Mouse (Mus musculus): ENCODE data around the gene Fam213a. TPM values are rescaled to one million over a fixed set of nuclear protein-coding genes. Genes with fewer than 3 reads are reported as not detected.
A peak's percentile ranks its signal among the peaks of the same experiment; 100 is the strongest.

Gene Fam213a
- polyA plus RNA-seq, 1 experiment from 2014 or later, result 72.4 TPM

- no peak overlapping the region for H3K9ac ChIP-seq (ENCODE audit: low read depth, low read length)
- peak; percentile 36 for ATAC-seq
- H3K36me3 ChIP-seq (ENCODE audit: control insufficient read depth, insufficient read depth, low read length), result no peaks in the 10 kb centered on the region
- no peak overlapping the region for H3K27ac ChIP-seq (ENCODE audit: low read length)
- WGBS, result 72% methylated on average over 4 of the region's 4 CpGs
- H3K27me3 ChIP-seq (replicated peaks; ENCODE audit: control insufficient read depth, insufficient read depth, low read length), result no peaks in the 10 kb centered on the region
- no peak overlapping the region for H3K4me3 ChIP-seq (ENCODE audit: low read length)
- H3K9me3 ChIP-seq (ENCODE audit: control insufficient read depth, low read length), result no peaks in the 10 kb centered on the region
- H3K4me1 ChIP-seq (ENCODE audit: control insufficient read depth, insufficient read depth, low read length), result no peaks in the 10 kb centered on the region; the same call in 1 of the 2 replicates
- H3K4me2 ChIP-seq (ENCODE audit: low read depth, low read length), result no peak overlapping the region
Measured at GRCm38 (mm10) chr14:41029303-41029702, 15.7 kb upstream of the Fam213a start.

- no peaks in the 10 kb centered on the region for H3K9me3 ChIP-seq (ENCODE audit: control insufficient read depth, low read length)
- H3K27ac ChIP-seq (ENCODE audit: low read length), result peak overlapping the region; percentile 38
- no peak overlapping the region for H3K4me3 ChIP-seq (ENCODE audit: low read length)
- no peaks in the 10 kb centered on the region for H3K36me3 ChIP-seq (ENCODE audit: control insufficient read depth, insufficient read depth, low read length)
- H3K9ac ChIP-seq (ENCODE audit: low read depth, low read length), result no peak overlapping the region
- H3K4me1 ChIP-seq (ENCODE audit: control insufficient read depth, insufficient read depth, low read length), result no peaks in the 10 kb centered on the region; the same call in 1 of the 2 replicates
- peak; percentile 89 for ATAC-seq
- no peak overlapping the region for H3K4me2 ChIP-seq (ENCODE audit: low read depth, low read length)
- 51% methylated on average over 7 of the region's 7 CpGs for WGBS
- no peaks in the 10 kb centered on the region for H3K27me3 ChIP-seq (replicated peaks; ENCODE audit: control insufficient read depth, insufficient read depth, low read length)
Measured at GRCm38 (mm10) chr14:41025594-41026284, 12.2 kb upstream of the Fam213a start.

GRCm38 (mm10) chr14:41025087-41025486 lies 11.5 kb upstream of the Fam213a start:
- Histone ChIP-seq H3K4me3 (ENCODE audit: low read length) (no peak overlapping the region), H3K27ac (ENCODE audit: low read length) (no peak overlapping the region), H3K9me3 (ENCODE audit: control insufficient read depth, low read length) (no peaks in the 10 kb centered on the region), H3K36me3 (ENCODE audit: control insufficient read depth, insufficient read depth, low read length) (no peaks in the 10 kb centered on the region), H3K4me1 (ENCODE audit: control insufficient read depth, insufficient read depth, low read length) (no peaks in the 10 kb centered on the region; the same call in 1 of the 2 replicates), H3K4me2 (ENCODE audit: low read depth, low read length) (no peak overlapping the region), H3K27me3 (replicated peaks; ENCODE audit: control insufficient read depth, insufficient read depth, low read length) (no peaks in the 10 kb centered on the region), H3K9ac (ENCODE audit: low read depth, low read length) (no peak overlapping the region)
- no peak for ATAC-seq
- 74% methylated on average over 2 of the region's 2 CpGs for WGBS

GRCm38 (mm10) chr14:41021246-41021645 lies 7.7 kb upstream of the Fam213a start:
- Histone ChIP-seq H3K4me1 (ENCODE audit: control insufficient read depth, insufficient read depth, low read length) (no peaks in the 10 kb centered on the region; the same call in 1 of the 2 replicates), H3K4me3 (ENCODE audit: low read length) (no peak overlapping the region), H3K27ac (ENCODE audit: low read length) (no peak overlapping the region), H3K27me3 (replicated peaks; ENCODE audit: control insufficient read depth, insufficient read depth, low read length) (no peaks in the 10 kb centered on the region), H3K36me3 (ENCODE audit: control insufficient read depth, insufficient read depth, low read length) (no peaks in the 10 kb centered on the region), H3K9ac (ENCODE audit: low read depth, low read length) (no peak overlapping the region), H3K4me2 (ENCODE audit: low read depth, low read length) (no peak overlapping the region), H3K9me3 (ENCODE audit: control insufficient read depth, low read length) (no peaks in the 10 kb centered on the region)
- ATAC-seq, result no peak
- 88% methylated on average over 3 of the region's 3 CpGs for WGBS

- Histone ChIP-seq H3K4me2 (ENCODE audit: low read depth, low read length) (no peak overlapping the region), H3K36me3 (ENCODE audit: control insufficient read depth, insufficient read depth, low read length) (no peaks in the 10 kb centered on the region), H3K9ac (ENCODE audit: low read depth, low read length) (no peak overlapping the region), H3K4me3 (ENCODE audit: low read length) (no peak overlapping the region), H3K9me3 (ENCODE audit: control insufficient read depth, low read length) (no peaks in the 10 kb centered on the region), H3K4me1 (ENCODE audit: control insufficient read depth, insufficient read depth, low read length) (peaks cover 5% of the 10 kb centered on the region; the same call in 1 of the 2 replicates), H3K27ac (ENCODE audit: low read length) (no peak overlapping the region), H3K27me3 (replicated peaks; ENCODE audit: control insufficient read depth, insufficient read depth, low read length) (no peaks in the 10 kb centered on the region)
- WGBS, result 50% methylated on average over 5 of the region's 5 CpGs
- ATAC-seq, result no peak
Measured at GRCm38 (mm10) chr14:41017460-41017859, 3.9 kb upstream of the Fam213a start.

- no peak overlapping the region for H3K9ac ChIP-seq (ENCODE audit: low read depth, low read length)
- H3K27me3 ChIP-seq (replicated peaks; ENCODE audit: control insufficient read depth, insufficient read depth, low read length), result no peaks in the 10 kb centered on the region
- no peak overlapping the region for H3K27ac ChIP-seq (ENCODE audit: low read length)
- no peak overlapping the region for H3K4me2 ChIP-seq (ENCODE audit: low read depth, low read length)
- WGBS, result 52% methylated on average over 5 of the region's 5 CpGs
- peaks cover 7% of the 10 kb centered on the region; the same call in 1 of the 2 replicates for H3K4me1 ChIP-seq (ENCODE audit: control insufficient read depth, insufficient read depth, low read length)
- H3K36me3 ChIP-seq (ENCODE audit: control insufficient read depth, insufficient read depth, low read length), result no peaks in the 10 kb centered on the region
- no peaks in the 10 kb centered on the region for H3K9me3 ChIP-seq (ENCODE audit: control insufficient read depth, low read length)
- no peak for ATAC-seq
- H3K4me3 ChIP-seq (ENCODE audit: low read length), result no peak overlapping the region
Measured at GRCm38 (mm10) chr14:41014701-41015240, 1.2 kb upstream of the Fam213a start.

GRCm38 (mm10) chr14:41013143-41013542 lies 445 bp downstream of the Fam213a start:
- Histone ChIP-seq H3K36me3 (ENCODE audit: control insufficient read depth, insufficient read depth, low read length) (no peaks in the 10 kb centered on the region), H3K9me3 (ENCODE audit: control insufficient read depth, low read length) (no peaks in the 10 kb centered on the region), H3K27ac (ENCODE audit: low read length) (no peak overlapping the region), H3K4me1 (ENCODE audit: control insufficient read depth, insufficient read depth, low read length) (peaks cover 12% of the 10 kb centered on the region), H3K4me2 (ENCODE audit: low read depth, low read length) (peak overlapping the region; percentile 88), H3K27me3 (replicated peaks; ENCODE audit: control insufficient read depth, insufficient read depth, low read length) (no peaks in the 10 kb centered on the region), H3K9ac (ENCODE audit: low read depth, low read length) (peak overlapping the region; percentile 78), H3K4me3 (ENCODE audit: low read length) (peak overlapping the region; percentile 63)
- 17% methylated on average over 9 of the region's 9 CpGs for whole genome bisulfite sequencing
- ATAC-seq, result peak; percentile 3; the same call in 1 of the 2 replicates

GRCm38 (mm10) chr14:41011916-41012315 lies 1.7 kb downstream of the Fam213a start:
- no peaks in the 10 kb centered on the region for H3K36me3 ChIP-seq (ENCODE audit: control insufficient read depth, insufficient read depth, low read length)
- no peaks in the 10 kb centered on the region for H3K9me3 ChIP-seq (ENCODE audit: control insufficient read depth, low read length)
- H3K4me2 ChIP-seq (ENCODE audit: low read depth, low read length), result no peak overlapping the region
- H3K9ac ChIP-seq (ENCODE audit: low read depth, low read length), result no peak overlapping the region
- H3K27me3 ChIP-seq (replicated peaks; ENCODE audit: control insufficient read depth, insufficient read depth, low read length), result no peaks in the 10 kb centered on the region
- H3K4me1 ChIP-seq (ENCODE audit: control insufficient read depth, insufficient read depth, low read length), result peaks cover 19% of the 10 kb centered on the region
- ATAC-seq, result no peak
- WGBS, result 68% methylated on average over 3 of the region's 3 CpGs
- no peak overlapping the region for H3K4me3 ChIP-seq (ENCODE audit: low read length)
- no peak overlapping the region for H3K27ac ChIP-seq (ENCODE audit: low read length)

GRCm38 (mm10) chr14:41008138-41008537 lies 5.5 kb downstream of the Fam213a start:
- Histone ChIP-seq H3K36me3 (ENCODE audit: control insufficient read depth, insufficient read depth, low read length) (no peaks in the 10 kb centered on the region), H3K27ac (ENCODE audit: low read length) (0 out of 2 replicates have a peak overlapping the region, but pooled peaks have one; percentile 13), H3K4me2 (ENCODE audit: low read depth, low read length) (no peak overlapping the region), H3K27me3 (replicated peaks; ENCODE audit: control insufficient read depth, insufficient read depth, low read length) (no peaks in the 10 kb centered on the region), H3K9ac (ENCODE audit: low read depth, low read length) (no peak overlapping the region), H3K9me3 (ENCODE audit: control insufficient read depth, low read length) (no peaks in the 10 kb centered on the region), H3K4me1 (ENCODE audit: control insufficient read depth, insufficient read depth, low read length) (peaks cover 24% of the 10 kb centered on the region), H3K4me3 (ENCODE audit: low read length) (no peak overlapping the region)
- peak; percentile 91 for ATAC-seq
- 27% methylated on average over 2 of the region's 2 CpGs for WGBS
